Mouse (Mus musculus): ENCODE results near the gene Rgs7. TPM values are rescaled to one million over a fixed set of nuclear protein-coding genes. Genes with fewer than 3 reads are reported as not detected.

Rgs7 gene
- 10 to 100 TPM; 77.4 to 81.6 TPM for total RNA-seq (2021)
- long read RNA-seq, partial matches to known transcripts = 3 of 3 reads
- long read RNA-seq, other reads (novel, unspliced or antisense) = 0 of 3 reads

GRCm38 (mm10) chr1:175491861-175492682, at the start of gene Rgs7:
Gene Rgs7, minus strand, starts transcription at chr1:175492500.
- DNase-seq (ENCODE audit: low spot score in 2 of 2) = peak; percentile 77 to 84

GRCm38 (mm10) chr1:175540700-175541099, 48.4 kb upstream of the Rgs7 start:
- DNase-seq (ENCODE audit: low spot score in 2 of 2) = no peak

GRCm38 (mm10) chr1:175537321-175537720, 45.0 kb upstream of the Rgs7 start:
- DNase-seq (ENCODE audit: low spot score in 2 of 2) = no peak

- DNase-seq (ENCODE audit: low spot score in 2 of 2) = no peak
These were observed 37.6 kb upstream of the Rgs7 start for GRCm38 (mm10) chr1:175529858-175530257.

GRCm38 (mm10) chr1:175524626-175525294, 32.5 kb upstream of the Rgs7 start:
- no peak for DNase-seq (ENCODE audit: low spot score in 2 of 2)

GRCm38 (mm10) chr1:175523572-175523971, 31.3 kb upstream of the Rgs7 start:
- DNase-seq (ENCODE audit: low spot score in 2 of 2) = no peak

GRCm38 (mm10) chr1:175514543-175514942, 22.2 kb upstream of the Rgs7 start:
- no peak for DNase-seq (ENCODE audit: low spot score in 2 of 2)

GRCm38 (mm10) chr1:175512173-175512572, 19.9 kb upstream of the Rgs7 start:
- no peak for DNase-seq (ENCODE audit: low spot score in 2 of 2)

- no peak for DNase-seq (ENCODE audit: low spot score in 2 of 2)
These were observed 17.7 kb upstream of the Rgs7 start for GRCm38 (mm10) chr1:175509989-175510388.

GRCm38 (mm10) chr1:175492683-175493043, 363 bp upstream of the Rgs7 start:
- DNase-seq (ENCODE audit: low spot score in 2 of 2) = no peak

- DNase-seq (ENCODE audit: low spot score in 2 of 2) = peak; percentile 21 to 43
These were observed 814 bp downstream of the Rgs7 start for GRCm38 (mm10) chr1:175491511-175491860.

GRCm38 (mm10) chr1:175485109-175485508, 7.2 kb downstream of the Rgs7 start:
- no peak for DNase-seq (ENCODE audit: low spot score in 2 of 2)

- DNase-seq (ENCODE audit: low spot score in 2 of 2) = no peak
These were observed 19.2 kb downstream of the Rgs7 start for GRCm38 (mm10) chr1:175473060-175473459.

- DNase-seq (ENCODE audit: low spot score in 2 of 2) = no peak
These were observed 23.1 kb downstream of the Rgs7 start for GRCm38 (mm10) chr1:175469087-175469788.

GRCm38 (mm10) chr1:175464566-175464965, 27.7 kb downstream of the Rgs7 start:
- DNase-seq (ENCODE audit: low spot score in 2 of 2) = peak in 1 of 2 experiments; percentile 18

- no peak for DNase-seq (ENCODE audit: low spot score in 2 of 2)
These were observed 29.9 kb downstream of the Rgs7 start for GRCm38 (mm10) chr1:175462351-175462750.

- no peak for DNase-seq (ENCODE audit: low spot score in 2 of 2)
These were observed 38.2 kb downstream of the Rgs7 start for GRCm38 (mm10) chr1:175454041-175454636.

- no peak for DNase-seq (ENCODE audit: low spot score in 2 of 2)
These were observed 44.3 kb downstream of the Rgs7 start for GRCm38 (mm10) chr1:175448017-175448416.

GRCm38 (mm10) chr1:175442939-175443338, 49.4 kb downstream of the Rgs7 start:
- no peak for DNase-seq (ENCODE audit: low spot score in 2 of 2)

GRCm38 (mm10) chr1:175442025-175442424, 50.3 kb downstream of the Rgs7 start:
- no peak for DNase-seq (ENCODE audit: low spot score in 2 of 2)

- DNase-seq (ENCODE audit: low spot score in 2 of 2) = no peak
These were observed 58.6 kb downstream of the Rgs7 start for GRCm38 (mm10) chr1:175433622-175434204.

All from layer of hippocampus, postnatal 10 days (tissue).